Mouse (Mus musculus) myocyte (in vitro differentiated cells): ENCODE results near the gene Nab2. TPM values are rescaled to one million over a fixed set of nuclear protein-coding genes. Genes with fewer than 3 reads are reported as not detected.
"Not testable (repeated sequence)": the region's sequence is repeated elsewhere in the genome, so short reads cannot be mapped to it uniquely, and the experiment has no call there.

Experiments used
- H3K27me3 ChIP-seq: one replicate; pipeline ENCODE4 v1.6.1; 2011; ENCODE audit not compliant: control insufficient read depth, insufficient read depth, insufficient read length
- H3K36me3 ChIP-seq: one replicate; pipeline ENCODE4 v1.6.1; 2011; ENCODE audit not compliant: control insufficient read depth, insufficient read depth
- H3K4me2 ChIP-seq: one replicate; pipeline ENCODE4 v1.6.1; 2011; ENCODE audit warnings: low read depth, control low read depth
- H3K4me3 ChIP-seq: one replicate; pipeline ENCODE4 v1.5.1; 2011; ENCODE audit warnings: mild to moderate bottlenecking, control low read depth, moderate library complexity
- H3K79me2 ChIP-seq: one replicate; pipeline ENCODE4 v1.6.1; 2011; ENCODE audit not compliant: control insufficient read depth, insufficient read depth
- H3ac ChIP-seq: one replicate; pipeline ENCODE4 v1.6.1; 2011; ENCODE audit not compliant: control insufficient read depth, insufficient read length
- CEBPB ChIP-seq: IDR thresholded peaks from 2 replicates; pipeline ENCODE4 v1.6.1; 2011; ENCODE audit warnings: mild to moderate bottlenecking, moderate library complexity; ENCODE audit not compliant: poor library complexity, insufficient read depth, severe bottlenecking
- E2F4 ChIP-seq: IDR thresholded peaks from one replicate; pipeline ENCODE4 v1.6.1; 2011; ENCODE audit warnings: mild to moderate bottlenecking, control low read depth, moderate library complexity; ENCODE audit not compliant: insufficient read depth
- MAX ChIP-seq: IDR thresholded peaks from one replicate; pipeline ENCODE4 v1.6.1; 2011; ENCODE audit warnings: low read depth, mild to moderate bottlenecking, control low read depth
- MYOD1 ChIP-seq, 3 experiments: IDR thresholded peaks; one replicate each; pipeline ENCODE4 v1.6.1; 2011; ENCODE audit warnings: control low read depth in 2 of 3, low read depth in 2 of 3, mild to moderate bottlenecking in 2 of 3, moderate library complexity in 1 of 3; ENCODE audit not compliant: insufficient read length in 2 of 3, control insufficient read depth in 1 of 3
- MYOG ChIP-seq, 3 experiments: IDR thresholded peaks; one replicate each; pipeline ENCODE4 v1.6.1; 2011; ENCODE audit warnings: control low read depth in 2 of 3, low read depth in 2 of 3, mild to moderate bottlenecking in 2 of 3; ENCODE audit not compliant: insufficient read length in 2 of 3, control insufficient read depth in 1 of 3, insufficient read depth in 1 of 3
- POLR2A ChIP-seq: IDR thresholded peaks from one replicate; pipeline ENCODE4 v1.6.1; 2011; ENCODE audit warnings: low read depth, mild to moderate bottlenecking, control low read depth, moderate library complexity; ENCODE audit not compliant: insufficient read length
- POLR2AphosphoS2 ChIP-seq: IDR thresholded peaks from one replicate; pipeline ENCODE4 v1.6.1; 2011; ENCODE audit warnings: low read depth, control low read depth; ENCODE audit not compliant: insufficient read length
- REST ChIP-seq: IDR thresholded peaks from one replicate; pipeline ENCODE4 v1.6.1; 2011; ENCODE audit warnings: mild to moderate bottlenecking, control low read depth, moderate library complexity; ENCODE audit not compliant: insufficient read depth, insufficient read length
- SRF ChIP-seq: IDR thresholded peaks from one replicate; pipeline ENCODE4 v1.6.1; 2011; ENCODE audit warnings: low read depth; ENCODE audit not compliant: control insufficient read depth, insufficient read length
- TCF12 ChIP-seq: IDR thresholded peaks from one replicate; pipeline ENCODE4 v1.6.1; 2011; ENCODE audit warnings: mild to moderate bottlenecking, control low read depth; ENCODE audit not compliant: poor library complexity, insufficient read depth, severe bottlenecking
- TCF3 ChIP-seq: IDR thresholded peaks from one replicate; pipeline ENCODE4 v1.6.1; 2011; ENCODE audit warnings: low read depth, control low read depth; ENCODE audit not compliant: insufficient read length
- USF1 ChIP-seq: IDR thresholded peaks from one replicate; pipeline ENCODE4 v1.6.1; 2011; ENCODE audit warnings: low read depth, mild to moderate bottlenecking, control low read depth, moderate library complexity
- polyA plus RNA-seq: library from polyadenylated mRNA; unstranded; fragments of >200 nt; fragmentation: generic; extraction: Trizol; gene quantifications from one replicate; pipeline ENCODE4 v1.2.1, GENCODE M21; 2012; ENCODE audit warnings: missing spikeins

Nab2 gene
- polyA plus RNA-seq, 1 experiment = 68.7 TPM

DNA sequence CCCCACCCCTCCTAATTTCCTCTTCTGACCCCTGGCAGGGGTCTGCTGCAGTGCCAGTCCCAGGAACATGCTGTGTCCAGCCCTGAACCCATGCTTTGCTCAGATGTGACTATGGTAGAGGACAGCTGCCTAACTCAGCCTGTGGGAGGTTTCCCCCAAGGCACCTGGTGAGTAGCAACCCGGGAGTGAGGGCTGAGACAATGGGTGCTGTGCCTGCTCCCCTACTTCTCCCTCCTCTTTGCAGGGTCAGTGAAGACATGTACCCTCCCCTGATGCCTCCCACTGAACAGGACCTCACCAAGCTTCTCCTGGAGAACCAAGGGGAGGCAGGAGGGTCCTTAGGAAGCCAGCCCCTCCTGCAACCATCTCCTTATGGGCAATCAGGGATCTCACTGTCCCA, 8.8 kb downstream of the Nab2 start:
- no peak for TF ChIP-seq REST
- no peak for TF ChIP-seq SRF
- TF ChIP-seq USF1 = no peak
- TF ChIP-seq POLR2AphosphoS2 = peak; percentile 89
- no peak for TF ChIP-seq POLR2A
- peak in 1 of 3 experiments; percentile 10 for TF ChIP-seq MYOD1 (IDR thresholded peaks at IDR 0.05; ENCODE audit: control insufficient read depth in 1 of 3, insufficient read length in 2 of 3, low read depth in 2 of 3)
- TF ChIP-seq MAX = no peak
- peaks cover 20% of the 10 kb centered on the region for H3K36me3 ChIP-seq

DNA sequence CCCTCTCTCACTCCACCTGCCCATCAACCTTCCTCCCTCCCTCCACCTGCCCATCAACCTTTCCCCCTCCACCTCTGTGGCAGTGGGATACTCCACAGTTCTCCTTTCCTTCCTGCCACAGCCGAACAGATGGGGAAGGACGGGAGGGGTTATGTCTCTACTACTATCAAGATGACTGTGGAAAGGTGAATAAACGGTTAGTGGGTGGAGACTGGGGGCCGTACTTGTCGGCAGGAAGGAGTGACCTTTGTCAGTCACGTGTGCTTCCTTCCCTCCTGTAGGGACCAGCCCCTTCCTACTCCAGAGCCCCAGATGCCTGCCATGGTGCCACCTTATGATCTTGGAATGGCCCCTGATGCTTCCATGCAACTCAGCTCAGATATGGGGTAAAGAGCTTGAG, 10.3 kb downstream of the Nab2 start:
- H3K36me3 ChIP-seq = peaks cover 16% of the 10 kb centered on the region
- H3ac ChIP-seq = no peak overlapping the region
- no peak for TF ChIP-seq SRF
- TF ChIP-seq MYOD1 (IDR thresholded peaks at IDR 0.05; ENCODE audit: control insufficient read depth in 1 of 3, insufficient read length in 2 of 3, low read depth in 2 of 3) = no peak
- TF ChIP-seq MAX = no peak
- H3K27me3 ChIP-seq = no peaks in the 10 kb centered on the region
- H3K4me2 ChIP-seq = no peak overlapping the region
- peaks cover under 1% of the 10 kb centered on the region for H3K79me2 ChIP-seq
- H3K4me3 ChIP-seq = no peak overlapping the region

More for the DNA sequence above, 8.8 kb downstream of the Nab2 start:
- no peak overlapping the region for H3K4me3 ChIP-seq
- H3K79me2 ChIP-seq = peaks cover 16% of the 10 kb centered on the region
- no peak overlapping the region for H3K4me2 ChIP-seq
- H3K27me3 ChIP-seq = no peaks in the 10 kb centered on the region
- no peak overlapping the region for H3ac ChIP-seq

DNA sequence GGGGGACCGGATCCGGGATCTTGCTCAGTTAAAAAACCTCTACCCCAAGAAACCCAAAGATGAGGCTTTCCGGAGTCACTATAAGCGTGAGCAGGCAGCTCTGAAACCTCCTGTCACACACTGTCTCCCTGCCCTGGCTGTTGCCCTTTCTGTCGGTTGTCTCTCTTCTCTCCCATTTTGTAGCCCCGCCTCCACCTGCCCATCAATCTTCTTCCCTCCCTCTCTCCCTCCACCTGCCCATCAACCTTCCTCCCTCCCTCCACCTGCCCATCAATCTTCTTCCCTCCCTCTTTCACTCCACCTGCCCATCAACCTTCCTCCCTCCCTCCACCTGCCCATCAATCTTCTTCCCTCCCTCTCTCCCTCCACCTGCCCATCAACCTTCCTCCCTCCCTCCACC, 10.8 kb downstream of the Nab2 start:
- H3K4me3 ChIP-seq, H3K79me2 ChIP-seq, H3K27me3 ChIP-seq, H3ac ChIP-seq, H3K4me2 ChIP-seq: not testable (repeated sequence)
- H3K36me3 ChIP-seq = peaks cover 16% of the 10 kb centered on the region

DNA sequence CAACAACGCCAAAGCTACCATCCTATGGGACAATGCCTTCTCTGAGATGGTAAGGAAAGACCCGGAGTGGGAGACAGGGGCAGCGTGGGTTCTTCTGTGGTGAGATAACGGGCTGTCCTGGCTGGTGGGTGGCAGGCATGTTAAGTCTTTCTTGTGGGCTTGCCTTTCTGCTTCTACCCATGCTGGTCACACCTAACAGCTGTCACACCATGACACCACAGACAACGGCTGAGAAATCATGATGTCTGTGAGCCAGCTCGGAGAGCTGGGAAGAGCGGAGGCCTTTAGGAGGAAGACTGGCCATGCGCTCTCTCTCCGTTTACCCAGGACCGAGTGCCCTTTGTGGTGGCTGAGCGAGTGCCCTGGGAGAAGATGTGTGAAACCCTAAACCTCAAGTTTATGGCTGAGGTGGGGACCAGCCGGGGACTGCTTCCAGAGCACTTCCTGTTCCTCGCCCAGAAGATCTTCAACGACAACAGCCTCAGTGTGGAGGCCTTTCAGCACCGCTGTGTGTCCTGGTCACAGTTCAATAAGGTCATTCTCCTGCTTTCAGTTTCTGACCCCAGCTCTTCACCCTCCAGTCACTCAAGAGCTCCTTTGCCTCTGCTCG, 13.3 kb downstream of the Nab2 start:
- Histone ChIP-seq H3K79me2 (no peaks in the 10 kb centered on the region), H3K27me3 (no peaks in the 10 kb centered on the region), H3ac (no peak overlapping the region), H3K36me3 (peaks cover 2% of the 10 kb centered on the region), H3K4me3 (no peak overlapping the region), H3K4me2 (peak overlapping the region; percentile 34)
- TF ChIP-seq SRF = no peak
- peak in 2 of 3 experiments; percentile 39 to 85 for TF ChIP-seq MYOG (IDR thresholded peaks at IDR 0.05; ENCODE audit: control insufficient read depth in 1 of 3, insufficient read depth in 1 of 3, insufficient read length in 2 of 3, low read depth in 2 of 3)
- no peak for TF ChIP-seq TCF3
- TF ChIP-seq POLR2A = no peak
- no peak for TF ChIP-seq TCF12
- TF ChIP-seq REST = no peak
- no peak for TF ChIP-seq E2F4
- no peak for TF ChIP-seq USF1
- TF ChIP-seq POLR2AphosphoS2 = no peak
- no peak for TF ChIP-seq CEBPB
- TF ChIP-seq MYOD1 (IDR thresholded peaks at IDR 0.05; ENCODE audit: control insufficient read depth in 1 of 3, insufficient read length in 2 of 3, low read depth in 2 of 3) = peak in 2 of 3 experiments; percentile 55 to 77

DNA sequence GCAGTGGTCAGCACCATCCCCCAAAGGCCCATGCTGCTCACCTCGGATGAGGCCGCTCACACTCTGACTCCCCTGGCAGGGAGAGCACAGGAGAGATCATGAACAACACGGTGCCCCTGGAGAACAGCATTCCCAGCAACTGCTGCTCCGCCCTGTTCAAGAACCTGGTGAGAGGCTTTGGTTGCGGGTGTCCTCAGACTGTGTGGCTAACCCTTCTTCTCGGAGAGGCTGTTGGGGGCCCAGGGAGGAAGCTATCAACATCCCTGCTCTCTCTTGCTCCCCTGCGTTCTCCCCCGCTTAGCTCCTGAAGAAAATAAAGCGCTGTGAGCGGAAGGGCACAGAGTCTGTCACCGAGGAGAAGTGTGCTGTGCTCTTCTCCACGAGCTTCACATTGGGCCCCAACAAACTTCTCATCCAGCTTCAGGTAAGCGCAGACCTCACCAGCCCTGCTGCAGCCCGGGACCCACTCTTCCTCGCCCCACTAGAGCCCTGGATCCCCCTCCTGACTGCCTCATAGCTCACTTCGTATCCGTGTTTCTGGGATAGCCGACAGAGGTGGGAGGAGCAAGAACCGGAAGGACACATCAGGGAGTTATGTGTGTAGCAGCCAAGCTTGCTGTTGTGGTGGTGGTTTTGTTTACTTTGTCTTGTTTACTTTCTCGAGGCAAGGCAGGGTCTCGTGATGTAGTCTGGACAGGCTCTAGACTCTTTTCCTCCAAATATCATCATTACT, 15.3 kb downstream of the Nab2 start:
- Histone ChIP-seq H3ac (no peak overlapping the region), H3K79me2 (no peaks in the 10 kb centered on the region), H3K36me3 (no peaks in the 10 kb centered on the region), H3K27me3 (no peaks in the 10 kb centered on the region), H3K4me2 (no peak overlapping the region), H3K4me3 (no peak overlapping the region)
- no peak for TF ChIP-seq REST

DNA sequence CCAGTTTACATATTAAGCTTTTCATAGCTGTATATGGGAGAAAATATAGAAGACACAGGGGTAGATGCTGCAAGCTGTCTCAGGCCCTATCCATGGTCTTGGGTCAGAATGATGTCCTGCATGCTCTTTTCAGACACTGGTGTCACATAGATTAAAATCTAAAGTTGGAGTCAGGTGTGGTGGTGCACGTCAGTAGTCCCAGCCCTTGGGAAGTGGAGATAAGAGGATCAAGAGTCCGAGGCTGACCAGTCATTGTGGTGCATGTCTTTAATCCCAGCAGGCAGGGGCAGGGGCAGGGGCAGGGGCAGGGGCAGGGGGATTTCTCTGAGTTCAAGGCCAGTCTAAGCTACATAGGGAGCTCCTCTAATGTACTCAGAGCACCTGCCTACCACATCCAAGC, 22.6 kb downstream of the Nab2 start:
- Histone ChIP-seq H3K4me2 (no peak overlapping the region), H3K36me3 (no peaks in the 10 kb centered on the region), H3ac (no peak overlapping the region), H3K27me3 (no peaks in the 10 kb centered on the region), H3K79me2 (no peaks in the 10 kb centered on the region), H3K4me3 (no peak overlapping the region)
- TF ChIP-seq SRF (no peak), USF1 (no peak), TCF12 (no peak), TCF3 (no peak), E2F4 (no peak), POLR2AphosphoS2 (no peak), POLR2A (no peak), REST (no peak), CEBPB (no peak), MYOG (IDR thresholded peaks at IDR 0.05; ENCODE audit: control insufficient read depth in 1 of 3, insufficient read depth in 1 of 3, insufficient read length in 2 of 3, low read depth in 2 of 3) (no peak), MYOD1 (IDR thresholded peaks at IDR 0.05; ENCODE audit: control insufficient read depth in 1 of 3, insufficient read length in 2 of 3, low read depth in 2 of 3) (no peak), MAX (no peak)
